Mouse (Mus musculus) intestine, embryonic 14.5 days (tissue): ENCODE data around the gene Eno2. TPM values are rescaled to one million over a fixed set of nuclear protein-coding genes. Genes with fewer than 3 reads are reported as not detected.

Source experiments
- ATAC-seq: fragments of 200-750 bp; cut with Nextera tagmentation; replicated peaks from 2 replicates; pipeline ENCODE4 v1.8.0; 2017; ENCODE audit warnings: low read depth, moderate number of reproducible peaks, moderate TSS enrichment, moderate library complexity; ENCODE audit not compliant: low FRiP score, low TSS enrichment
- DNase-seq: peaks from one replicate; pipeline ENCODE4 v3.0.0-alpha.2; 2018; ENCODE audit warnings: low spot score
- H3K27ac ChIP-seq: fragments of 300-500 bp; sonication (generic); 2 replicates; pipeline ENCODE4 v1.5.1; 2014; ENCODE audit warnings: low read depth, mild to moderate bottlenecking, control low read depth
- H3K27me3 ChIP-seq: fragments of 300-500 bp; sonication (generic); replicated peaks from 2 replicates; pipeline ENCODE4 v1.6.1; 2014; ENCODE audit warnings: low read length, control low read depth; ENCODE audit not compliant: control insufficient read depth, insufficient read depth
- H3K36me3 ChIP-seq: fragments of 300-500 bp; sonication (generic); 2 replicates; pipeline ENCODE4 v1.6.1; 2014; ENCODE audit warnings: low read length, control low read depth; ENCODE audit not compliant: control insufficient read depth, insufficient read depth
- H3K4me1 ChIP-seq: fragments of 300-500 bp; sonication (generic); replicated peaks from 2 replicates; pipeline ENCODE4 v1.6.1; 2014; ENCODE audit warnings: low read length, control low read depth, mixed read lengths; ENCODE audit not compliant: control insufficient read depth, insufficient read depth
- H3K4me2 ChIP-seq: fragments of 300-500 bp; sonication (generic); 2 replicates; pipeline ENCODE4 v1.6.1; 2014; ENCODE audit warnings: low read length
- H3K4me3 ChIP-seq: fragments of 300-500 bp; sonication (generic); 2 replicates; pipeline ENCODE4 v1.5.1; 2014; ENCODE audit warnings: low read depth, low read length, control low read depth, mixed read lengths
- H3K9ac ChIP-seq: fragments of 300-500 bp; sonication (generic); 2 replicates; pipeline ENCODE4 v1.6.1; 2014; ENCODE audit warnings: mild to moderate bottlenecking, low read length
- H3K9me3 ChIP-seq: fragments of 300-500 bp; sonication (generic); 2 replicates; pipeline ENCODE4 v1.6.1; 2016; ENCODE audit warnings: low read length, control low read depth; ENCODE audit not compliant: control insufficient read depth
- WGBS: fragments of 180-500 bp; shearing (Covaris S2); extraction: QIAGEN DNeasy Blood & Tissue Kit; methylation state at CpG from one replicate; pipeline ENCODE4 v1.1.7; 2014; 5-methylcytosine and 5-hydroxymethylcytosine counted together
- polyA plus RNA-seq: library from polyadenylated mRNA; unstranded; fragments of >200 nt; fragmentation: Nextera tagmentation; extraction: Ambion mirVana; gene quantifications from 2 replicates; pipeline ENCODE4 v1.2.1, GENCODE M21; 2014

The Eno2 gene
- polyA plus RNA-seq, 1 experiment from 2014 or later: 8.0 TPM

DNA sequence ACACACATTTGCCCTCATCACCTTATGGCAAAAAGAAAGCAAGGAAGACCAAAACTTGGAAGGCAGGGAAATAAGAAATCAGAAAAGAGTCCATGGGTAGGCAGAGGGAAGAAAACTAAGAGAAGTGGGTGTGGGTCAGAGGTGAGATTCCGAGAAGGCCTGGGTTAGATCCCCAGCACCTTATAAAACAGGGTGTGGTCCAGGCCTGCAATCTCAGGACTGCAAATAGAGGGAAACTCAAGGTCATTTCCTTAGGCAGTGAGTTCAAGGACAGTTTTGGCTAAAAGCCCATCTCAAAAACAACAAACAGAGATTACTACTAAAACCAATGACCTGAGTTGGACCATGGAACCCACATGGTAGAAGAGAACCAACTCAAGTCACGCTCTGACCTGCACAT is 15.6 kb downstream of the Eno2 start:
- Histone ChIP-seq H3K4me2 (no peak overlapping the region), H3K27me3 (no peaks in the 10 kb centered on the region), H3K27ac (no peak overlapping the region), H3K4me3 (no peak overlapping the region), H3K9ac (no peak overlapping the region), H3K36me3 (peaks cover 16% of the 10 kb centered on the region), H3K9me3 (no peaks in the 10 kb centered on the region), H3K4me1 (peaks cover 33% of the 10 kb centered on the region)
- WGBS: 79% methylated on average over 2 of the region's 2 CpGs
- no peak for DNase-seq
- ATAC-seq: no peak

DNA sequence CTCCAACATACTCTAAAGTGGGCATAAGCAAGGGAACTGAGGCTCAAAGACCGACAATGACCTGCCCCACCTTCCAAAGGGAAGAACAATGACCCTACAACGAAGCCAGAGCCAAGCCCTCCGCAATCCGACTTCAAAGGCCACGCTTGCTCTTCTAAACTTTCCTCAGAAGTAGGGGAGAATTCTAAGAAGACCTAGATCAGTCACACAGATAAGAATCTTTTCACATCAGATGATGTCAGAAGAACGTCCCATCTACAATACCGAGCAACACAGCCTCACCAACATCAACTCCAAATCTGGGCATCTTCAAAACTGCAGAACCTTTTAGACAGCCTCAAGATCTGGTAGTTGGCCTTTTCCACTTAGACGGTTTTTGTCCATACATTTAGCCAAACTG is 19.1 kb downstream of the Eno2 start:
- no peaks in the 10 kb centered on the region for H3K27me3 ChIP-seq
- no peak for ATAC-seq
- H3K27ac ChIP-seq: no peak overlapping the region
- H3K4me1 ChIP-seq: peaks cover 28% of the 10 kb centered on the region
- 86% methylated on average over 8 of the region's 8 CpGs for WGBS
- H3K4me2 ChIP-seq: no peak overlapping the region
- H3K4me3 ChIP-seq: no peak overlapping the region
- no peak for DNase-seq
- no peaks in the 10 kb centered on the region for H3K9me3 ChIP-seq
- peaks cover 36% of the 10 kb centered on the region for H3K36me3 ChIP-seq
- H3K9ac ChIP-seq: no peak overlapping the region

- no peak for DNase-seq
- peaks cover 55% of the 10 kb centered on the region for H3K36me3 ChIP-seq
- no peak overlapping the region for H3K4me3 ChIP-seq
- 0 out of 2 replicates have a peak, but pooled peaks have one; percentile 4 for ATAC-seq
- peaks cover 12% of the 10 kb centered on the region for H3K4me1 ChIP-seq
- H3K27ac ChIP-seq: no peak overlapping the region
- WGBS: 88% methylated on average over 7 of the region's 7 CpGs
- no peak overlapping the region; the same call in 1 of the 2 replicates for H3K9ac ChIP-seq
- no peaks in the 10 kb centered on the region for H3K27me3 ChIP-seq
- no peaks in the 10 kb centered on the region for H3K9me3 ChIP-seq
- H3K4me2 ChIP-seq: 0 out of 2 replicates have a peak overlapping the region, but pooled peaks have one; percentile 94
These were observed 22.5 kb downstream of the Eno2 start for GRCm38 (mm10) chr6:124746654-124747632.

- H3K9ac ChIP-seq: peak overlapping the region; percentile 68
- peak overlapping the region; percentile 94 for H3K4me2 ChIP-seq
- ATAC-seq (no peak), DNase-seq (peak; percentile 77)
- H3K9me3 ChIP-seq: no peaks in the 10 kb centered on the region
- H3K27me3 ChIP-seq: no peaks in the 10 kb centered on the region
- H3K36me3 ChIP-seq: peaks cover 55% of the 10 kb centered on the region
- 22% methylated on average over 8 of the region's 8 CpGs for WGBS
- H3K4me3 ChIP-seq: peak overlapping the region; percentile 46
- H3K4me1 ChIP-seq: peaks cover 17% of the 10 kb centered on the region
- H3K27ac ChIP-seq: peak overlapping the region; percentile 84
These were observed 23.2 kb downstream of the Eno2 start for GRCm38 (mm10) chr6:124746296-124746605.

DNA sequence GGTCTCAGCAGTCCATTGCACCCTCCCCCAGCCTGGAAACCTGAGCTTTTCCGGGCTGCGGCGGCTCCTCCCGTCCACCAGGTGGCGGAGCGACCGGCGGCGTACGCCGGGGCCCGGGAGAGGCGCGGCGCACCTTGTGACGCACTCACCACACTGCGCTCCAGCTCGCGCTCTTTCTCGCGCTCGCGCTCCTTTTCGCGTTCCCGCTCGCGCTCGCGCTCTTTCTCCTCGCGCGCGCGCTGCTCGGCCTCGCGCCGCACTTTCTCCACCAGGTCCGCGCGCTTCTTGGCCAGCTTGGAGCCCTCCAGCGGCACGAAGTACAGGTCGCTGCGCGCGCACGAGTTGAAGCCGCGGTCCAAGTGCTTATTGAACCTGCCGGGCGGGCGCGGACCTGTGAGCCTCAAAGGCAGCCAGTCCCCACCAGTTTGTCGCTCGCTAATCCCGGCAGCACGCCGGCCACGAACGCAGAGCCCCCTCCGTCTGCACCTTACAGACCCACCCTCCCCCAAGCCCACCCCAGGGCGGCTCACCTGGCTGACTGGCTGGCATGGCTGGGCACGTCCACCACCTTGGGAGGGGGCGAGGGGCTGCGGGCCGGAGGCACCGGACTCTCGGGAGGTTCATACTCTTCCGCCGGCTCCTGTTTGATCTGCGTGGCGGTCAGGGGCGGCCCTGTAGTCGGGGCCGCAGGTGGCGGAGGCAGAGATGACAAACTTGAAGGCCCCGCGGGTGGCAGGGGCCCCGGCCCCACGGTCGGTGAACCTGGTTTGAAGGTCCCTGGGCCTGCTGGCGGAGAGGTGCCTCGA is 23.8 kb downstream of the Eno2 start:
- H3K27ac ChIP-seq: peak overlapping the region; percentile 84
- H3K36me3 ChIP-seq: peaks cover 55% of the 10 kb centered on the region
- peak overlapping the region; percentile 46 for H3K4me3 ChIP-seq
- peak overlapping the region; percentile 94 for H3K4me2 ChIP-seq
- DNase-seq (peak; percentile 94), ATAC-seq (peak; percentile 82)
- 1% methylated on average over 85 of the region's 85 CpGs for WGBS
- peak overlapping the region; percentile 68 for H3K9ac ChIP-seq
- H3K27me3 ChIP-seq: no peaks in the 10 kb centered on the region
- no peaks in the 10 kb centered on the region for H3K9me3 ChIP-seq
- H3K4me1 ChIP-seq: peaks cover 17% of the 10 kb centered on the region

DNA sequence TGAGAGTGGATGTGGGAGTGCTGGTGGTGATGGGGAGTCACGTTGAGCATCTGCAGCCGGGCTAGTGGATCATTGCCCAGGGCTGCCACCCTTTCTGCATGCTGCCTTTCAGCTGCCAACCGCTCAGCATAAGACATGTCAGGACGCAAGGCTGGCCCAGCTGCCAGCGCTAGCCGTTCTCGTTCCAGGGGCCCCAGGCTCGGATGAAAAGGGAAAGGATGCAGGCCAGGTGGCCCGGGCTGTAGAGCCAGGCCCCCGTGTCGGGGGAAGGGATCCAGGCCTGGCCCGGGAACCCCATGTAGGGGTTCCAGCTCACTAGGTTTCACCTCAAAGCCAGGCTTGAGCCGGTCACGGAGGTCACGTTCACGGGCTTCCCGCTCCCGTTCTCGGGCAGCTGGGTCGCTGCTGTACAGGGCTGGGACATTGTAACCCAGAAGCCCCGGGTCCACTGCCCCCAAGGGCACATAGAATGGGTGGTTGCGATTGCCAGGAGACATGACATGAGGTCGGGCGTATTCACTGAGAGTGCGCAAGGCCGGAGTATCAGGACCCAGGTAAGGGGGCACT is 24.6 kb downstream of the Eno2 start:
- peaks cover 55% of the 10 kb centered on the region for H3K36me3 ChIP-seq

DNA sequence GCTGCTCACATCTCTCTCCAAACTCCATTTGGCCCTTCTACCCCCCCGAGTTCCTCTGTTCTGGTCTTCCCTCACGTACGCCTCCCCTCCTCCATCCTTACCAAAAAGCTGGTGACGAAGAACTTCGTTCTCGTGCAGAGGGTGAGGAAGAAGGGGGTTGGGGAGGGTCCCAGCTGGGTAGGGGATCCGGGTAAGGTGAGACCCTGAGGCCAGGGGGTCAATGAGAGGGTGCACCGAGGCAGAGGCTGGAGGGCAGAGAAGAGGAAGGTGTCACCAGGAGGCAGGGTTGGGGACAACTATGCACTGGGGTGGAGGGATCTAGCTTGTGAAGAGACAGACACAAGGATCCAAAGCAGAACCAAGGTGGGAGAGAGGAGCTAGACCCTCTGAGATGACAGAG is 25.8 kb downstream of the Eno2 start:
- H3K9me3 ChIP-seq: no peaks in the 10 kb centered on the region
- H3K36me3 ChIP-seq: peaks cover 44% of the 10 kb centered on the region
- no peak overlapping the region for H3K9ac ChIP-seq
- ATAC-seq: no peak
- no peak for DNase-seq
- H3K4me3 ChIP-seq: no peak overlapping the region
- WGBS: 90% methylated on average over 8 of the region's 8 CpGs
- H3K4me2 ChIP-seq: no peak overlapping the region
- H3K27me3 ChIP-seq: no peaks in the 10 kb centered on the region
- H3K4me1 ChIP-seq: peaks cover 31% of the 10 kb centered on the region
- H3K27ac ChIP-seq: no peak overlapping the region

More for the DNA sequence above, 24.6 kb downstream of the Eno2 start:
- DNase-seq (no peak), ATAC-seq (no peak; the same call in 1 of the 2 replicates)
- no peaks in the 10 kb centered on the region for H3K9me3 ChIP-seq
- peak overlapping the region; percentile 68; the same call in 1 of the 2 replicates for H3K9ac ChIP-seq
- peaks cover 20% of the 10 kb centered on the region for H3K4me1 ChIP-seq
- H3K4me2 ChIP-seq: peak overlapping the region; percentile 94
- H3K27ac ChIP-seq: no peak overlapping the region
- 69% methylated on average over 26 of the region's 26 CpGs for WGBS
- no peak overlapping the region; the same call in 1 of the 2 replicates for H3K4me3 ChIP-seq
- no peaks in the 10 kb centered on the region for H3K27me3 ChIP-seq

DNA sequence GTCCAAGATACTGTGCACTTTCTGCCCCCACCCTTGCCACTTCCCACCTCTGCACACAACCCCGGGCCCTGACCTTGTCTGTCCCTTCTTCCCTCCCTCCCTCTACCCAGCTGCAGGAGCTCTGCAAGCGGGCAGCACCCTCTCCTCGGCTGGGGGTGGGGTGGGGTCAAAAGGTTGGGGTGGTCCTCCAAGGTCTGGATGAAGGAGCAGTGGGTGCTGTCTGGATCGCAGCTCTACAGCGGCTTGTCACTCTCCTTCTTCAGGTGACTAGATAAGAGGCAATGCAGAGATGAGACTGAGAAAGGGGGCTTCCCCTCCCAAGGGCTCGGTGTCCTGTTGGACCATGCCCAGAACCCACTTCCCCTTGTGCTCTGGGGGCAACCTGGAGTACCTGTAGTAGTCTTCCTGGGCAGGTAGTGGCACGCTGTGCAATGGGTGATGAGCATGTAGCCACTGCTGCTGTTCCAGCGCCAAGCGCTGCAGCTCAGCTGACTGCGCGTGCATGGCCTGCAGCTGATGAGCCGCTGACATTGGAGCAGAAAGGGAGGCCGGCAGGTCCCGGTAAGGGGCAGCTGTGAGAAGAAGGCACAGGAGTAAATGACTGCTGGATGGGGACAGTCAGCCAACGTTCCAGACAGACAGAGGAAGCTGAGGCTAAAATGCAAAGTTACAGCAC is 26.5 kb downstream of the Eno2 start:
- Histone ChIP-seq H3K4me1 (peaks cover 37% of the 10 kb centered on the region), H3K27me3 (no peaks in the 10 kb centered on the region), H3K4me3 (no peak overlapping the region), H3K9me3 (no peaks in the 10 kb centered on the region), H3K9ac (no peak overlapping the region), H3K27ac (no peak overlapping the region), H3K4me2 (no peak overlapping the region), H3K36me3 (peaks cover 37% of the 10 kb centered on the region)
- ATAC-seq: no peak
- 89% methylated on average over 15 of the region's 15 CpGs for WGBS
- DNase-seq: no peak
